Mouse (Mus musculus): ENCODE data around the gene Oas1d.

DNA sequence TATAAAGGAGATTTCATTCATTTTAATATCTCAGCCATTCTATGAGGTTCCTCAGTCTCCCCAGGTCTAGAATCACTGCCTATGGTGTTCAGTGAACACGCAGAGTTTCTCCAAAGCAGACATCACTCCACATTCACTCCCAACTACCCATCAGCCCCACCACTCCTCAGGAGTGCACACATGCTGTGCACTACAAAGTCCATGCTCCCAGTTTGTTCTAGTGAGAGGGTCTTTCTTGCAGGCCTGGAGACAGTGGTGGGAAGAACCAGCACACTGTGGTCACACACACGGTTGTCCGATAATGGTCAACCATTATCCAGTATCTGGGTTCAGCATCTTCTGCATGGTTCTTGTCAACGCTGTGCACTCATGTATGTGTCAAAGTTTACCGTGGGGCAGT lies 12.3 kb upstream of the Oas1d start:
- TF ChIP-seq CTCF (IDR thresholded peaks at IDR 0.05) (no peak), POLR2A (IDR thresholded peaks at IDR 0.05; ENCODE audit: insufficient read depth, low read depth, low read length) (no peak), EP300 (IDR thresholded peaks at IDR 0.05; ENCODE audit: insufficient read depth, low read depth, low read length) (no peak)
